Mouse (Mus musculus) testis, postnatal 14 days (tissue): ENCODE data around the gene Papss2.

ENCODE experiments used
- DNase-seq: peaks from one replicate; pipeline ENCODE4 v3.0.0; 2021; ENCODE audit warnings: low spot score

Gene Papss2

DNA sequence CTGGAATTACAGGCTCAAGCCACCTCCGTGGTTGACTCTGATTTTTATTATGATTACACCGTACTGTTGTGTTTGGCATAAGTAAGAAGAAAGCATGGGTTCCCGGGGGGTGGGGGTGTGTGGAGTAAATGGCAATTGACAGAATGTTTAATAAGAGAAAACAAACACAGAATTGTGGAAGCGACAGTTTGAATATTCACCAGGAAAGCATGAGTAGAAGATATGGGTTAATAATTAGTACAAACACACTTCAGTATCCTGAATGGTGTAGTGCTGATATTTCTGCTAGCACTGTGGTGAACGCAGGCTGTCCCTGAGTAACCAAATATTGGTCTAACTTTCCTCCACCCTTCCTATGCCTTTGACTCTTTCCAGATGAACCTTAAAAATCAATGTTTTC lies 3.8 kb downstream of the Papss2 start:
- no peak for DNase-seq

DNA sequence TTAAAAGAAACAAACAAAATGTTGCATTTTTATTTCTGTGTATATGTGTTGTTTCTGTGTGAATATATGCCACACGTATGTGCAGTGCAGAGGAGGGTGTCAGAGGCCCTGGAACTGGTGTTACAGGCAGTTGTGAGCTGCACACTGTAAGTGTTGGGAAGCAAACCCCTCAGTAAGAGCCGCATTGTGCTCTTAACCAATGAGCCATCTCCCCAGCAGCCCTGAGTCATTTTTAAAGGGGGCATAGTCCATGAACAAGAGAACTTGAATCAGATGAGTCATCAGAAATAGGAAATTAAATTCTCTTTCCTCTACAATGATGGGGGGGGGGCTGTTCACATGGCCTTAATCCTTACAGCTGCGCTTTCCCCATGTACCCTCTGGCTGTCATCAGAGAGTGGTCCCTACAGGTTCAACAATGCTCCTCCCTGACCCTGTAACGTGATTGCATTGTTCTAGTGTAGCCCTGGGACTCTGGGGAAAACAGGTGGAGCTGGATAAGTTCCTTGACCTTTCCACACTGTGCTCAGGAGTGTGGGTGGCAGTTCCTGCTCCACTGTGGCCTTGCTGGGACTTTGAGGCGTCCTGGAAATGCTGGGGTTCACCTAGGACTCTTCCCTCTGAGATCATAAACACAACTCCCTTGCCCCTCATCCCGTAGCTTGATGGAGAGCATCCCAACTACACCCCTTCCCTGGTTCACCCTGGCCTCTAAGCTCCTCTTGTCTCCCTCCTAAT lies 5.6 kb downstream of the Papss2 start:
- no peak for DNase-seq

DNA sequence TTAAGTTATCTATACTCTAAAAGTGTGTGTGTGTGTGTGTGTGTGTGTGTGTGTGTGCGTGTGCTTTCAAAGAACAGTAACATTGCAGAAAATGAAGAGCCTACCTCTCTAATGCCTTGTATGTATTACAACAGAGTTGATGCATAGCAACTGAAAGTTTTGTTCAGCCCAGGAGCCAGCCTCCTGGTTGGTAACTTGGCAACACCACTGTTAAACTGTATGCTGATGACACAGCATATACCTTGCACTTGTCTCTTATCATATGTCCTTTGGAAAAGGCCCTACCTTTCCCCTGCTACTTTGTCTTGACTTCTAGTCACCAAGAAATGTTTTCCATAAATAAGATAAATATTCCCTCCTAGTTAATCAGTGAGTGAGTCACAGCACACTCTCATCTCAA lies 7.9 kb downstream of the Papss2 start:
- no peak for DNase-seq

DNA sequence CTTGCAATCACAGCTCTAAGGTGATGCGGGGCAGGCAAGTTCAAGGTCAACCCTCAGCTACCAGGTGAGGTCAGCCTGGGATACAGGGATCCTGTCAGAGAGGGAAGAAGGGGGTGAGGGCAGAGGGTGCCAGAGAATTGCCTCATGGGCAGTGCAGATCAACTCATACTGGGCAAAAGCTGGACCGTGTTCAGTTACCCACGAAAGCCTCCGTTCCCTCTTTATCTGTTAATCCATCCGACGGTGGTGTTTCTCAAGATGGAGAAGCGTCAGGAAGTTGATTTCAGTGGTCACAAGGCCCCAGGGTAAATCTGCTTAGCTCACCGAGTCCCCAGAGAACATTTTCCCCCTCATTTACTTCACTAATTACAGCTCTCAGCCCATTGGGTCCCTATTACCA lies 8.5 kb downstream of the Papss2 start:
- DNase-seq, result no peak

DNA sequence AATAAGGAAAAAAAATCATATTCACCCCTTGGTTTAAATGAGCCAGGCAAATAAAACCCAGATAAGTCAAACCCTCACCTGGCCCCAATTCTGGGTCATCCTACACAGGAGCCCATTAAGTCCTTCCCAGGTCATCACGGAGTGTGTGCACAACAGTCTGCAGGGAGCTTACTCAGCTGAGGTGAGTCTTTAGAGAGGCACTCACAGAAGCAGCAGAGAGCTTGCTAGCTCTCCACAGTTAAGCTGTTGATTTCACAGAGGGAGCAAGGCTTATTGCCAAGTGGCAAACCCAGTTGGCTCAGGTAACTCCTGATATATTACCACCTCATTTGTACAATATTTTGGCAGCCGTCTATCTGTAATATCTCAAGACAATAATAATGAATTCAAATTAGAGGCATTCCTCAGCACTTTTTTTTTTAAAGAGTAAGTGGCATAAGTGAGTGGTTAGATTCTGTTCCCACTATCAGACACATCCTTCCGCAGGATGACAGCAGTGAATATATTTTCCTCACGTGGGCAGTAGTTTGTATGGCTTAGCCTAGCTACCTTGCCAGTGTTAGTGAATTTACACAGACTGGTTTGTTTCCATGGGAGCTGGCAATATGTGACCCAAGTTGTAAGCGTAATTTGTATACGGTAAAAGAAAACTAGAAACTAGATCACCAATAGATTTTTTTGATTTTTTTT lies 9.1 kb downstream of the Papss2 start:
- no peak for DNase-seq

DNA sequence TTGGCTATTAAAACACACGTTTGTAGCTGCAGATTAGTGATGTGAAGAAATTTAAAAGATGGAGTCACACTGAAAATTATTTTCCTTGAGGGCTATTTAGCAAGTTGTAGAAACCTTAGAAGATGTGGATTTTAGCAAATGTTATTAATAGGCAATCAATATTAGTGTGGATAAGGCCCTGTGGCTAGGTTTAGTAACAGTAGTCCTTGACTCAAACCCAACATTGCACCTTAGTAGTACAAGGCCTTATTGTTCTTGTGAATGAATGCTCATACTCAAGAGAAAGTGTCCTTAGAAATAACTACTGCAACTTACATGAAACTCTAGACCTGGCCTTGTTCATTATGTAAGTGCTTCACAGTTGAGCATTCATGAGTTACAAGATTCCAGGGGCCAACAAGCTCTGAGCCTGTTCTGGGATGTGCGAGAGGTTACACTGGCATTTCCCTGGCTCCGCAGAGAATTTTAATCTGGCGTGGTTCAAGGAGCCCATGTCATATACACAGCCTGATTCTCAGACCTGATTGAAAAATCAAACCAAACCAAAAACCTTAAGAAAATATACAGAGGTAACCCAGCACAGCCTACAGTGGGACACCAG lies 10.7 kb downstream of the Papss2 start:
- DNase-seq, result no peak

DNA sequence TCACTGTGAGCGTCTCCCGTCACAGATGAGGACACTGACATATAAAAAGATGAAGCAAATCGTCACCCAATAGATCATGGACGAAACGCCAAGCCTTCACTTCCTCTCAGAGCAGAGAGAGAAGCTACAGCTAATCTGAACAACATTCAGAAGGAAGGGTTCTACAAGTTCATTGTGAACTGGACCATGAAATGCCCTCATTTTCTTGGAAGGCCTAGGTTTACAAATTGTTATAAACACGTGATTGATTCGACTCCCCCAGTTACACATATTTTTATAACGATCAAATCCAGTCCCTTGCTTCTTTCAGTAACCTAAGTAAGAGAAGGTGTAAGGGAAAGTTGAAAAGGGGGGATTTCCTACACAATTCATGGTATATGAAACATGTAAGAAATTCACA lies 11.4 kb downstream of the Papss2 start:
- no peak for DNase-seq

DNA sequence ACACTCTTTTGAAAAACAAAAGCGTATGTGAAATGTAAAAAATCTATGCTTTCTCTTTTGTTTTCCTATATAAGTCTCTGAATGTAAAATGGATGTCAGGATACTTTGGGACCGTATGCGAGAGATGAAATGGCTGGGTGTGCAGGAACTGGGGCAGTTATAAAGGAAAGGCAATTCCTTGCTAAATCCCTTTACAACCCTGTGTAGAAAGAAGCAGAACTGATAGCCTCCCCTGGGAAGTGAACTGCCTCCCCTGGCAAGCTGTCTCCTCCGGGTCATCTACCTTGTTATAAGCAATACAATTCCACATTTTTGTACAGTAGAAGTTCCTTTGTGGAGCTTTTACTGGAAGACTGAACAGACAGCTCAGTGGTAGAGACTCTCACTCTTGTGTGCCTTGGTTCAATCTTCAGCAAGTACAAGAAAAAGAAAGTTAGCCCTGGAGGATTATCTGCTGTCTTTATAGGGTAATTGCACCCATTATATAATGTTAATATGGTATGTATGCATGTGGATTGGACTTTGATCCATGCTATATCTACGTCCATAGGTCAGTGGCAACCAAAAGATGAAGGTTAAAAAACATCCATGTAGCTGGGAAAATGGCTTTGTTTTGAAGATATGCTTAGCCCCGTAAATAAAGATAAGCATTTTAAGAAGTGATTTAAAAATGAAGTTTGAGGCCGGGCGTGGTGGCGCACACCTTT lies 15.9 kb downstream of the Papss2 start:
- no peak for DNase-seq

DNA sequence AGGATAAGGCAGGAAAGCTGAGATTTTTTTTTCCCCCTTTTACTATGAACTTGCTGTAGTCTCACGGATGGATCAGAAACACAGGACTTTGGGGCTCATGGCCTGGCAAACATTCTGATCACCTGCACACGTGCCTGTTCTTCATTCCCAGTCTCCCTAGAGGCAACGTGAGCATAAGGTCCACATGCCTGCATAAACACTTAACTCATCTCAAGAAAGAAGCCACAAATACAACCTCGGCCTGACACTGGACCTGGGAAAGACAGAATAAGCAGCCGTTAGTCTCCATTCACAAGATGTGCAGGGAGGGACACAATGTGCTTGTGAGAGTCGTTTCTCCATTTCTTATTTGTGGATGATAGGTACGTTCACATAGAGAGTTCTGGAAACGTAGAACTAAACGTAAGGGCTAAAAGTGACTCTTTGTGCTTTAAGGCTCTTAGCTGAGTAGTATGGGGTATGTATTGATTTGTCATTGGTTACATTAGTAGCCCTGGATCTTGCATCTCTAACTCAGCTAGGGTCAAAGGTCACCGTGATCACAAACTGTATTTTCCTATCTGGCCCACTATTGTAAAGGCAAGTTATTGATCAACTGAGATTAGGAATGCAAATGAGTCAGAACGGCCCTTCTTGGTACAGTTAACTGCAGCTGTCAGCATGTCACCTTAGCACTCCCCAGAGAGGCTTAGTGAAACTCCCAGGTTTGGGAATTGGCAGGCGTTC lies 18.6 kb downstream of the Papss2 start:
- no peak for DNase-seq

DNA sequence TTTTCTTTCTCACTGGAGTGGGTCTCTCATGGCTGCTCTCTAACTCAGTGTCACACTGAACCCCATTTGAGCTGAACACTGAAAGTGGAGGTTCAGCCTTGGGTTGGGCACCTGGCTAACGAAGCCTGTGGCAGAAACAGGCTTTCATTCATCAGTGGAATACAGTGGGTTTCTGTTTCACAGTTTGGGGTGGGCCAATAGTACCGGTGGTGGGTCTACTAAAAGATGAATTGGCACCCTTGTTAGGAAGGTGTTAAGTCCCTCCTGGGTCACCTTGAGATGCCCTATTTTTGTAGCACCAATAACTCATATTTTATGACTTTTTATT lies 19.1 kb downstream of the Papss2 start:
- DNase-seq, result no peak

DNA sequence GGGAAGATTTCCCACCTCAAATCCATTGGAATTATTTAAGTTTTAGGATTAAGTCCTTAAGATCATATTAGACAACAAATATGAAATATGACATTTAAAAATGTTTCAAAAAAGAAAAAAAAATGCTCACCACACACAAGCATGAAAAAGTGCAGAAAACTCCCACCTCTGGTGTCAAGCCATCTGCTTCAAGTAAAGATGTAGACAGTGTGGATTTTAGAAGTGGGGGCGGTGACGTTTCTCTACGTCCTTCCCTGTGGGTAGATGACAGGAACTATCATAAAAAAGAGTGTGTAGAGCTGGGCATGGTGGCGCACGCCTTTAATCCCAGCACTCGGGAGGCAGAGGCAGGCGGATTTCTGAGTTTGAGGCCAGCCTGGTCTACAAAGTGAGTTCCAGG lies 21.1 kb downstream of the Papss2 start:
- DNase-seq, result no peak

DNA sequence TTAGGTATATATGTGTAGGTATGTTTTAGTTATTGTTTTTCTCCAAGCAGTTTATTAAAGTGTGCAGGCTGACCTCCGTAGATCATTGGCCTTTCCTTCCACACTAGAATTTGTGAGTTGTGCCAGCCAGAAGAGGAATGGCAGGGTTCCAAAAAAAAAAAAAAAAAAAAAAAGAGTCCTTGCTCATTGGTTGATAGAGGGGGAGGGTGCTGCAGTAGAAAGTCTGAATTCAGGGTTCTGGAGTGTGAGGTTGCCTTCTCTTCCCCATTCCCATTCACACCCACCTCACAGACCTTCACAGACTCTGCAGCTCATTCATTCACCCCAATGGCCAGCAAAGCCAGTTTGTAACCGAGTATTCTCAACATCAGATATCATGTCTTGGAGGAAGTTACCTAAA lies 24.1 kb downstream of the Papss2 start:
- no peak for DNase-seq

DNA sequence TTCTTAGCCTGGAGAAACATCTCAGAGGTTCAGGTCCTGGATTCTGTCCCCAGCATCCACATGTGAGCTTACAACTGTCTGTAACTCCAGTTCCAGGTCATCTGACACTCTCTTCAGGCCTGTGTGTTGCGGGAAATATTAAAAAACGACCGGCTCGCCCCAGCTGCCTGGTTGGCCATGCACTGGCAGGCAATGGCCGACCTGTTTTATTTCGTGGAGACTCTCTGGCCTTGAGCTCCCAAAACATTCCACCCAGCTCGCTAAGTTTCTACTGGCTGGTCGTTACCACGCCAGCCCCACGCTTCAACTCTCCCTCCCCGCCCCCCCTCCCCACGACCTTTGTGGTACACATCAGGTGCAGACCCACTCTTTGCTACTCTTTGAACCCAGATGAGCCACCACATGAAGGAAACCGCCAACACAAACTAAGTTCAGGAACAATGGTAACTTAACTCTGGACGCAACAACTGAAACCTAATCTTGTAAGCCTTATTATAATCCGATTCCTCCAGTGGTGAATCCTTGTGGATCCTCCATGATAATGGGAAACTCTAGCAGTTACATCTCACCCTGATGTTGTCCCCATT lies 25.4 kb downstream of the Papss2 start:
- DNase-seq, result no peak

DNA sequence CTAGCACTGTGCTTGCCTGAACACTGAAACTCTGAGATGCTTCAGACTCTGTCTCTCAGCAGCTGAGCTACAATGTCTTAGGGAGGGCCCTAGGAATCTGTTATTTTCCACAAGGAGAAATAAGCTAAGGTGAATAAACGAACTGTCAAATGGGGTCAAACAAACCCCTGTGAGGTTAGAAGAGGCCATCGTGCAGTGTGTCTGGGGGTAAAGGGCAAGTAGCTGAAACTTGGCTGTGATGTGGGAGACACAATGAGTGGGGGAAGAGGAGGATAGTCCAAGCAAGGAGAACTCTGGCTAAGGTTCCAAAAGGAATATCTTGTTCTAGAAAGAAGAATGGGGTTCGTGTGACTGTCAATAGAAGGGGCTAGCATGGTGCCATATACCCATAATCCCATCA lies 26.6 kb downstream of the Papss2 start:
- no peak for DNase-seq

DNA sequence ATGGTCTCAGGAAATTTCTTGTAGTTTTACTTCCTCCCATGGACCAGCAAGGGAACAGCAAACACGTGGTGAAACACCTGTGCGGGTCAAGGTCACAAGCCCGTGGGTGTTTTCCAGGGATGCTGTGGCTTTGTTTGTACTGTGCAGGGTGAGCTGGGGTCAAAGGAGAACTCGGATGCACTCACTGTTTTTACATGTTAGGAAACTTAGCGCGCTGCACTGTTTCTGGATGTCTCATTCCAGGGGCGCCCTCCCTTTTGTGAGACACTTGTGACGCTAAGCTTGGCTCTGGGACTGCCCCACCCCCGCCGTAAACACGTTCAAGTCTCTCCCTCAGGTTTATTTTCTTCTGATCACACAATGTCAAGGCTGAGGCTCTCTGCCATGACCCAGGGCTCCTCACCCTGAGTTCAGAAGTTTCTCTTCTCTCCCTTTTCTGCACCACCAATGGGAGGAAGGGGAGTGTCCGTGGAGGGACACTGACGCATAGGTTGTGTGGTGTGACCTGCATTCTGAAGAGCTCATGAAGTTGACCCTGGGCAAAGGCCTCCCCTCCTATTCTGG lies 31.3 kb downstream of the Papss2 start:
- peak; percentile 5 for DNase-seq

DNA sequence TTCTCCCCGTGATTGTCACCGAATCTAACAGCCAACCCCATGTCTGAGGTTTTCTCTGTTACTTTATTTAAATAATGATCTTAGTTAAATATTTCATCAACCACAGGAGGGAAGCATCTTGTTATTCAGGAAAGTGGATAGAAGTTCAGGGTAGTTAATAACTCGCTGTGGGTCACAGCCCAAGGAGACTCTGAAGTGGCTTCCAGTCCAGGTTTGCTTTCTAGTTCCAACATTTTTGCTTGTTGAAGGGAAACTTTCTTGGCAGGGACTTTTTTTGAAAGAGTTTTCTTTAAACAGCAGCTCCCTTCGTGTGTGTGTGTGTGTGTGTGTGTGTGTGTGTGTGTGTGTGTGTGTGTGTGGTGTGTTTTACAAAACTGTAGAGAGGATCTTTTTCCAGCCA lies 32.0 kb downstream of the Papss2 start:
- DNase-seq, result no peak

DNA sequence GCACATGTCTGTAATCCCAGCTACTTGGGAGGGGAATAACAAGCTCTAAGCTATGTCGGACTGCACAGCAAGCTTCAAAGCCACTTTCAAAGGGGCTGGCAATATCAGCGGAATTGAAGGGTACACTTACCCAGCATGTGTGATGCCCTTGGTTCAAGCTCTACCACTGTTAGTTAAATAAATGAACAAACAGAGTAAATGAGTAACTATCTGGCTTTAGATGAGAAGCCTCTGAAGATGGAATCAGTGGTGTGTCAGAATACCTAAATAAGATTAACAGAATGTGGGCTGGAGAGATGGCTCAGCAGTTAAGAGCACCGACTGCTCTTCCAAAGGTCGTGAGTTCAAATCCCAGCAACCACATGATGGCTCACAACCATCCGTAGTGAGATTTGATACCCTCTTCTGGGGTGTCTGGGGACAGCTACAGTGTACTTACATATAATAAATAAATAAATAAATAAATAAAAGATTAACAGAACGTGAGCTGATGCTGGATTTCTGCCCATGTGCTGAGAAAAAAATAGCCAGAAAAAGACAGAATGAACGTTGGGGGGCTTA lies 33.1 kb downstream of the Papss2 start:
- DNase-seq, result no peak

DNA sequence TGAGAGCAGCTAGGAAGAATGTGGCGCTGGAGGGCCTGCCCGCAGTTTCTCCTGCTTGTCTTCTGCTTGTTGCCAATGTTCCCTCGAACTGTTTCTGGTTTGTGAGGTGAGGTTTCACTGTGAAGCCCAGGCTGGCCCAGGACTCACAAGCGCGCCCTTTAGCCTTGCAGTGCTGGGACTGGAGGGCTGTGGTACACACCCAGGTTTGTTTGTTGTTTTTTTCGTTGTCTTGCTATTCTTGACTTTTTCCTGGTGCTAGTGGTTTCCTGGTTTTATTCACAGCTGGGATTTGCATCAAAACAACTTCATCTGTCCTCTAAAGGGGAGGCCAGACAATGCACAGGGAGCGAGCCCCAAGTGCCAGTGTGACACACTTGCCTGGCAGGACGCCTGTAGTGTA lies 39.3 kb downstream of the Papss2 start:
- DNase-seq, result no peak

DNA sequence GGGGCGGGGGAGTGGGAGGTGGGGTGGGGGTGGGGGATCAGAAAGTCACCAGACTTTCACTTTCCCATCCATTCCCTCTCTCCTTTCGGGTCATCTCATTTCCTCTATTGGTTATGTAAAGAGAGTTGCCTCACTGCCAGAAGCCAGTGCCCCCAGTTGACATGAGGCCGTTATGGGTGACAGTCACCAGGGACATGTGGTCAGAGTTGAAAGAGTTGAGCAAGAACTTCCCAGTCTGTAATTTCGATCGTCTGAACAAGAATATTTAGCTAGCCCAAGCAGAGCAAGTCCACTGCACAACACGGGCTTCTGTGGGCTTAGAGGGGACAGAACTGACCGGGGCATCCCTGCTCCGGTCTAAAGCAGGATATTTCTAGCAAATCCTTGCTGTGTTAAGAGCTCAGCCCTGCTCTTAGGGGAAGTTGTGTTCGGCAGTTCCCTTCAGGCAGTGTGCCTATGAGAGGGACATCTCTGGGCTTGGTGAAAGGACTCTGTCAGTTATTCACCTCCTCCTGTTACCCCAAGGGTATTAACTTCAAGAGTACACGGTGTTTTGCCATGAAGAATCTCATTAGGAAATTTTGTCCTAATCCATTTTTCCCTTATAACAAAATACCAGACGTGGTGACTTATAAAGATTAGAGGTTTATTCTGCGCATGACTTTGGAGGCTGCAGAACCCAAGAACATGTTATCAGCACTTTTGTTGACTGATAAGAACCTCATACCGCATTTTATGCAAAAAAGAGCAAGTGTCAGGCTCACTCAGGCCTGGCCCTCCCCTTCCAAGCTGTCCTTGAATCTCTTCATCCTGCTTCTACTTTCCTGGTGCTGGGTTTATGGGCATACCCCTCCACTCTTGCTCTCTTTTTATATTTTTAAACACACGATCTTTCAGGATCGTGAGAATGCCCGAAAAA lies 42.0 kb downstream of the Papss2 start:
- no peak for DNase-seq

DNA sequence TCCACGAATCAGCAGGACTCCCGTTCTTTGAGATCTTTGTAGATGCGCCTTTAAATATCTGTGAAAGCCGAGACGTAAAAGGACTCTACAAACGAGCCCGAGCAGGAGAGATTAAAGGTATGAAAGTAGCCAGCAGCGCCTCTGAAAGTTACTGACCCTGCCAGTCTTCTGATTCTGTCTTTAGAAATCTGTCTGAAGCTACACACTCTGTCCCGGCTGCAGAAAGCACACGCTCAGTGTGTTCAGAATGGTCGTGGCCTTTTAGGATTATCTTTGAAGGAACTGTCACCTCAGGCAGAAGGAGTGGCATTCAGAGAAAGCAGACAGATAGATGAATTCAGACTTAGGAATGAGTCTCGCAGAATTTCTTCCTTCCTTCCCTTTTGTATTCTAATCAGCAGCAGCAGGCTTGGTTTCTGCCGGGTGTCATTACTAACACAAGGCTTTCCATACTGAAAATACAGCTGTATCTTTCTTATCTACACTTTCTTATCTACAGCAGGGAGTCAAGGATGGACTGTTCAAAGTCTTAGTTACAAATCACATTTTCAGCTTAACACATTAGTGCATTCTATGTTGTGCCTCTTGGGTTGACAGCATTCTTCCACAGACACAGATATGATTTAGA lies 42.8 kb downstream of the Papss2 start:
- DNase-seq, result no peak
